Comparison of ENCODE assay signal across 7 mouse cellular contexts in genomic region chr13:23429771-23430380, GRCm38 (mm10). TPM values are rescaled to one million over a fixed set of nuclear protein-coding genes. Genes with fewer than 3 reads are reported as not detected.
DNase-seq lines count a peak whose midpoint lies in the region; ATAC-seq and TF ChIP-seq lines count a peak whose summit lies in the region.

No protein-coding gene starts in this region.

- 29% methylated on average over 10 of the region's 10 CpGs for WGBS in heart, embryonic 15.5 days
- 32% methylated on average over 10 of the region's 10 CpGs for WGBS in liver, postnatal 0 days (ENCODE audit: insufficient replicate concordance)

- H3K27me3 ChIP-seq in E14TG2a.4 (ENCODE audit: insufficient read depth, low read length), result no peaks in the 10 kb centered on the region
- no peaks in the 10 kb centered on the region for H3K27me3 ChIP-seq in heart, embryonic 15.5 days
- H3K27me3 ChIP-seq in liver, postnatal 0 days (ENCODE audit: insufficient read depth, low read length), result no peaks in the 10 kb centered on the region

- no peaks in the 10 kb centered on the region for H3K36me3 ChIP-seq in E14TG2a.4 (ENCODE audit: insufficient read depth, low read length)
- H3K36me3 ChIP-seq in heart, embryonic 15.5 days, result no peaks in the 10 kb centered on the region
- no peaks in the 10 kb centered on the region for H3K36me3 ChIP-seq in liver, postnatal 0 days (replicated peaks; ENCODE audit: insufficient read depth, low read length)

- no peak for ATAC-seq in heart, embryonic 15.5 days (replicated peaks; ENCODE audit: insufficient number of reproducible peaks, insufficient read depth, low FRiP score, low read depth)
- ATAC-seq in liver, postnatal 0 days, result no peak

- TF ChIP-seq EP300 in liver, postnatal 0 days (IDR thresholded peaks at IDR 0.05; ENCODE audit: low read depth), result no peak

- peak overlapping the region; percentile 54 for H3K9ac ChIP-seq in heart, embryonic 15.5 days
- peak overlapping the region; percentile 78; the same call in 1 of the 2 replicates for H3K9ac ChIP-seq in liver, postnatal 0 days (replicated peaks)

- TF ChIP-seq CTCF in E14TG2a.4 (conservative IDR thresholded peaks at IDR 0.05; ENCODE audit: low read length), result no peak
- no peak for TF ChIP-seq CTCF in liver, postnatal 0 days (IDR thresholded peaks at IDR 0.05; ENCODE audit: low read depth)

- peak; percentile 68 for DNase-seq in A20 (ENCODE audit: low read depth, low spot score)
- DNase-seq in liver, postnatal 0 days, result no peak
- no peak for DNase-seq in spleen, postnatal 10 days (ENCODE audit: low spot score in 2 of 2)
- DNase-seq in T-cell, adult 2 months (ENCODE audit: low spot score), result no peak
- DNase-seq in yolk sac, embryonic 10.5 days (ENCODE audit: low spot score), result no peak

- H3K4me2 ChIP-seq in heart, embryonic 15.5 days, result peak overlapping the region; percentile 65
- H3K4me2 ChIP-seq in liver, postnatal 0 days (ENCODE audit: low read depth, low read length), result peak overlapping the region; percentile 84

- H3K4me3 ChIP-seq in E14TG2a.4 (replicated peaks; ENCODE audit: low read length), result peak overlapping the region; percentile 82
- H3K4me3 ChIP-seq in heart, embryonic 15.5 days, result peak overlapping the region; percentile 60
- H3K4me3 ChIP-seq in liver, postnatal 0 days (ENCODE audit: low read depth, low read length), result peak overlapping the region; percentile 53

- H3K9me3 ChIP-seq in E14TG2a.4 (ENCODE audit: low read length), result no peaks in the 10 kb centered on the region
- no peaks in the 10 kb centered on the region for H3K9me3 ChIP-seq in heart, embryonic 15.5 days (replicated peaks)
- no peaks in the 10 kb centered on the region for H3K9me3 ChIP-seq in liver, postnatal 0 days (ENCODE audit: low read length)

- peaks cover 69% of the 10 kb centered on the region for H3K4me1 ChIP-seq in E14TG2a.4 (replicated peaks; ENCODE audit: low read depth, low read length)
- H3K4me1 ChIP-seq in heart, embryonic 15.5 days (replicated peaks), result peaks cover 24% of the 10 kb centered on the region
- H3K4me1 ChIP-seq in liver, postnatal 0 days (ENCODE audit: insufficient read depth), result peaks cover 6% of the 10 kb centered on the region; the same call in 1 of the 2 replicates

- peak overlapping the region; percentile 94 for H3K27ac ChIP-seq in heart, embryonic 15.5 days
- no peak overlapping the region for H3K27ac ChIP-seq in liver, postnatal 0 days (ENCODE audit: low read depth)

RNA-seq across cellular contexts. Expression of gene Abt1, which starts 6.2 kb away (rescaled TPM):
- polyA plus RNA-seq in heart, embryonic 15.5 days (2015; fragmentation: Nextera tagmentation; extraction: Ambion mirVana), result 8.1 and 8.2 TPM in 2 replicates
- polyA plus RNA-seq in liver, postnatal 0 days (2015; fragmentation: Nextera tagmentation; extraction: Ambion mirVana), result 4.3 and 4.8 TPM in 2 replicates

RNA-seq across cellular contexts. Expression of gene Btn1a1, which starts 35.8 kb away (rescaled TPM):
- 0.85 and 1.4 TPM in 2 replicates for polyA plus RNA-seq in heart, embryonic 15.5 days (2015; fragmentation: Nextera tagmentation; extraction: Ambion mirVana)
- polyA plus RNA-seq in liver, postnatal 0 days (2015; fragmentation: Nextera tagmentation; extraction: Ambion mirVana), result 0.92 and 0.96 TPM in 2 replicates

RNA-seq across cellular contexts. Expression of gene Btn2a2, which starts 58.8 kb away (rescaled TPM):
- polyA plus RNA-seq in heart, embryonic 15.5 days (2015; fragmentation: Nextera tagmentation; extraction: Ambion mirVana), result 0.31 and 0.41 TPM in 2 replicates
- not detected in 2 replicates for polyA plus RNA-seq in liver, postnatal 0 days (2015; fragmentation: Nextera tagmentation; extraction: Ambion mirVana)
